Mouse (Mus musculus) embryonic facial prominence, embryonic 15.5 days (tissue): ENCODE data around the gene Plcb4. TPM values are rescaled to one million over a fixed set of nuclear protein-coding genes. Genes with fewer than 3 reads are reported as not detected.
"Not testable (repeated sequence)": the region's sequence is repeated elsewhere in the genome, so short reads cannot be mapped to it uniquely, and the experiment has no call there.

Source experiments
- ATAC-seq: fragments of 200-750 bp; cut with Nextera tagmentation; 2 replicates; pipeline ENCODE4 v1.8.0; 2017; ENCODE audit warnings: low read depth, moderate TSS enrichment; ENCODE audit not compliant: insufficient number of reproducible peaks, low FRiP score, low TSS enrichment
- H3K27ac ChIP-seq: fragments of 300-500 bp; sonication (generic); replicated peaks from 2 replicates; pipeline ENCODE4 v1.5.1; 2015; ENCODE audit warnings: mild to moderate bottlenecking, inconsistent platforms
- H3K27me3 ChIP-seq: fragments of 300-500 bp; sonication (generic); 2 replicates; pipeline ENCODE4 v1.6.1; 2015; ENCODE audit warnings: inconsistent platforms
- H3K36me3 ChIP-seq: fragments of 300-500 bp; sonication (generic); 2 replicates; pipeline ENCODE4 v1.6.1; 2015; ENCODE audit warnings: mild to moderate bottlenecking, inconsistent platforms
- H3K4me1 ChIP-seq: fragments of 300-500 bp; sonication (generic); 2 replicates; pipeline ENCODE4 v1.6.1; 2015; ENCODE audit warnings: inconsistent platforms
- H3K4me2 ChIP-seq: fragments of 300-500 bp; sonication (generic); replicated peaks from 2 replicates; pipeline ENCODE4 v1.6.1; 2015; ENCODE audit warnings: mild to moderate bottlenecking, inconsistent platforms
- H3K4me3 ChIP-seq: fragments of 300-500 bp; sonication (generic); replicated peaks from 2 replicates; pipeline ENCODE4 v1.5.1; 2015; ENCODE audit warnings: mild to moderate bottlenecking, inconsistent platforms
- H3K9ac ChIP-seq: fragments of 300-500 bp; sonication (generic); 2 replicates; pipeline ENCODE4 v1.6.1; 2015; ENCODE audit warnings: inconsistent platforms
- H3K9me3 ChIP-seq: fragments of 300-500 bp; sonication (generic); replicated peaks from 2 replicates; pipeline ENCODE4 v1.6.1; 2016; ENCODE audit warnings: inconsistent platforms
- WGBS: fragments of 180-500 bp; shearing (Covaris S2); methylation state at CpG from one replicate; pipeline ENCODE4 v1.1.7; 2015; 5-methylcytosine and 5-hydroxymethylcytosine counted together
- polyA plus RNA-seq: library from polyadenylated mRNA; unstranded; fragments of >200 nt; fragmentation: Nextera tagmentation; extraction: Ambion mirVana; gene quantifications from 2 replicates; pipeline ENCODE4 v1.2.1, GENCODE M21; 2015

Plcb4 gene
- polyA plus RNA-seq, 1 experiment from 2014 or later: 20.6 TPM

DNA sequence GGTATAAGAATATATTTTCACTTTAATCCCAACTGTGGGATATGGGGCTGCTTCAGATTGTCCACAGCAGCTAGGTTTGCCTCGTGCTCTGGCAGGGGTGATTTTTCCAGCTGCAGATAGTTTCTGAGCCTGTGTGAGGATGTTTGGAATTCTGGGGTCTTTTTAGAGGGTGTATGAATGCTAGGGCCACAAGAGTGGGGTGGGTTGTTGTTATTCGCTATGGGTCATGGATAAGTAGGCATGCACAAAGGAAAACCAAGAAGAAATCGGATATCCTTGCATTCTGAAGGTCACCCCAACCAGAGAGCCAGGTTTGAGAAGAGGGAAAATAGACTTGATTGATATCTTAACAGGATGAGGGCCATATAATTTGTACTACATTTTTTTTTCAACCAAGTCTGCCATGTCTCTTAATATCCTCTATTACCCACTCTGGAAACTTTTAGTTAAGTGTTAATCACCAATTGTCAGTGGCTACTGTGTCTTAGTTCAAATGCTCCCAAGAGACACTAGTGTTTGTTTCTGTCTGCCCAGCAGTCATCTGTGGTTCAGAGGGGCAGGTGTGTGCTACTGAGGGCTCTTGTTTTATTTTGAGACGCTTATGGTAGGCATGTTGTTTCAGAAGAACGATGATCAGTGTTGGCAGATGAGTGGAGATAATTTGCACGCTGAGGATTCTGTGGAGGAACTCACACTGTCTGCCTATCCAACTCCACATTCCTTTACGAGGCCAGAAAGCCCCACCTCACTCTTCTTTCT, 79.4 kb downstream of the Plcb4 start:
- 67% methylated on average over 7 of the region's 7 CpGs for WGBS

DNA sequence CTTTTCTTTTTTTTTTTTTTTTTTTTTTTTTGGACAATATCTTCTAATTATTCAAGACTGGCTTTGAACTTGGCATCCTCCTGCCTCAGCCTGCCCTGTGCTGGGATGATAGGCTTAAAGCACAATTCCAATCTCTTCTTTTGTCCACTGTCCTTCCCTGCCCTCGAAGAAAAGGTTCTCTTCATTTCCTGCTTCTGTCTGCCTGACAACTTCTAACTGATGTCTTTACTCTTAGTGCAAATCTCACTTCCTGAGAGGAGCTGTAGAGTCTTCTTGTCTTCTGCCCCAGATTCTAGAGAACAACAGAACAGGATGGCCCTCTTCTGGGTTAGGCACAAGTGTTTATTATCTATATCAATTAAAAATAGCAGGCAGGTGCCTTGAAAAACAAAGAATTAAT, 80.1 kb downstream of the Plcb4 start:
- no peak for ATAC-seq
- Histone ChIP-seq H3K9me3 (no peaks in the 10 kb centered on the region), H3K4me1 (peaks cover 16% of the 10 kb centered on the region; the same call in 1 of the 2 replicates), H3K9ac (no peak overlapping the region), H3K4me3 (no peak overlapping the region), H3K27me3 (no peaks in the 10 kb centered on the region), H3K36me3 (no peaks in the 10 kb centered on the region), H3K4me2 (no peak overlapping the region), H3K27ac (no peak overlapping the region)
- 66% methylated on average over 1 of the region's 1 CpGs for WGBS

More for the DNA sequence above, 79.4 kb downstream of the Plcb4 start:
- H3K27me3 ChIP-seq, ATAC-seq, H3K36me3 ChIP-seq, H3K9ac ChIP-seq, H3K4me3 ChIP-seq, H3K27ac ChIP-seq, H3K9me3 ChIP-seq, H3K4me2 ChIP-seq, H3K4me1 ChIP-seq: not testable (repeated sequence)

DNA sequence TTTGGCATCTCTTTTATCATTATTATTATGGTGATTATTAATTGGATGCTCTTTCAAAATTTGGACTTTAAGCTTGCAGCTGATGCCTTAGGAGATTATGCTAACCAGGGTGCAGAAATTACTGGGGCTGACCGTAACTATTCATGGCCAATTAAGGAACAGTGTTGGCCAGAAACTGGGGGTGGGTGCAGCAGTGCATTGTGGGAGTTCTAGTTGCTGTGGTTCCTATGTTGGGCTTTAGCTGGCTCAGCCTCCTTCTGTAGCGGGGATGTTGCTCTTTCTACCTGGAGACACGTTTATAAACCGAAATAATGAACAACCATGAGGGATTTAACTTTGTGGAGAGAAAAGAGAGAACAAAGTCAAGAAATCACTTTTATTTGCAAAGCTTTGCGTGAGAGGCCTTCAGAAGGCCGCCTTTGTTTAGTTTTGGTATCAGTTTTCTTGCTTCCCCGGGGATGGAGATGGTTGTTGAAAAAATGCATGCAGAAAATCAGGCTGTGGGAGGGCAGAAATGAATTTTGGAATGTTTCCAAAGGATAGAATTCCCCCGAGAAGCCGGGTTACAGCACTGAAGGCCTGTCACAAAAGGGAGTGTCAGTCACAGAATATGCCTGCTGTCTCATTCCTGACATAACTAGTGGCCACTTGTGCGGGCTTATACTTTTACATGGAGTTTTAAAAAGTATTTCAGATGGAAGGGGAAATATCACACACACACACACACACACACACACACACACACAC, 84.3 kb downstream of the Plcb4 start:
- Histone ChIP-seq H3K27me3 (no peaks in the 10 kb centered on the region), H3K27ac (peak overlapping the region; percentile 79), H3K4me1 (peaks cover 13% of the 10 kb centered on the region; the same call in 1 of the 2 replicates), H3K9ac (no peak overlapping the region), H3K4me3 (no peak overlapping the region), H3K4me2 (no peak overlapping the region; the same call in 1 of the 2 replicates), H3K36me3 (no peaks in the 10 kb centered on the region), H3K9me3 (no peaks in the 10 kb centered on the region)
- peak; percentile 49; the same call in 1 of the 2 replicates for ATAC-seq
- 17% methylated on average over 10 of the region's 10 CpGs for WGBS

DNA sequence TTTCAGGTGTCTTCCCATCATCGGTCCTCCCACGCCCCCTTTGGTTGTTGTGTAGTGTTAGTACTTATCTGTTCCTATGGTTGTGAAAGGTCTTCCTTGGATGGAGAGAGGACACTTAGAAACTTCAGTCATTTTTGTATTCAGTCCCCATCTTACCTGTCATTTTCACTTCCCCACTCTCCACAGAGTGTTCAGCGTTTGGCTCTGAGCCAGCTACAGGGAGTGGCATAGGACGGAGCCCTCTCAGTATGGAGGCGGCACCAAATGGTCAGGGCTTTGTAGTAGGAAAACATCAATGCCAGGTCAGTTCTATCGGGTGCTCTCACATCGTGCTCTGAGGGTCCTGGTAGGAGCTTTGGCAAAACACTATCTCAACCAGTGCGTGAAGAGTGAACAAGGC, 85.9 kb downstream of the Plcb4 start:
- Histone ChIP-seq H3K27ac (no peak overlapping the region), H3K36me3 (no peaks in the 10 kb centered on the region), H3K4me2 (no peak overlapping the region), H3K9me3 (no peaks in the 10 kb centered on the region), H3K27me3 (no peaks in the 10 kb centered on the region), H3K4me1 (peaks cover 13% of the 10 kb centered on the region; the same call in 1 of the 2 replicates), H3K9ac (no peak overlapping the region), H3K4me3 (no peak overlapping the region)
- 74% methylated on average over 8 of the region's 8 CpGs for WGBS
- ATAC-seq: peak; percentile 49; the same call in 1 of the 2 replicates

DNA sequence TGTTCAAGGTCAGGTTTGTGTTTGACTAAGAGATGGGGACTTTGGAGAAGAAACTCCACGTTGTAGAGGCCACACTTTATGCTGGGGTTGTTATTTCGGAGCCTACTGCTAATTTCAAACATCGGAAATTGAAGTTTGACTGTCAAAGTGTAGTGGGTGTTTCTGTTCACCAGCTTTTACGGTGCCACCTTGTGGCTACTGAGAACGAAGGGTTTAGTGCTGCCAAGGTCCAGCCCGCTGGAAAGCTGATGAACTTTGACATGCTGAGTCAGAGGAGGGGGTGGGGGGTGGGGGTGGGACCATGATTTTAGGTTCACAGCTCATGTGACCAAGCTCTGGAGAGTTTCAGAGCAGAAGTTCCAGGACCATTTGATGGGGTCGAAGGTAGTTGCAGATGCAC, 86.3 kb downstream of the Plcb4 start:
- peaks cover 13% of the 10 kb centered on the region; the same call in 1 of the 2 replicates for H3K4me1 ChIP-seq
- H3K9me3 ChIP-seq: no peaks in the 10 kb centered on the region
- no peaks in the 10 kb centered on the region for H3K36me3 ChIP-seq
- 58% methylated on average over 7 of the region's 7 CpGs for WGBS
- ATAC-seq: no peak
- H3K4me2 ChIP-seq: no peak overlapping the region
- H3K27me3 ChIP-seq: no peaks in the 10 kb centered on the region
- no peak overlapping the region for H3K27ac ChIP-seq
- no peak overlapping the region for H3K4me3 ChIP-seq
- no peak overlapping the region for H3K9ac ChIP-seq

DNA sequence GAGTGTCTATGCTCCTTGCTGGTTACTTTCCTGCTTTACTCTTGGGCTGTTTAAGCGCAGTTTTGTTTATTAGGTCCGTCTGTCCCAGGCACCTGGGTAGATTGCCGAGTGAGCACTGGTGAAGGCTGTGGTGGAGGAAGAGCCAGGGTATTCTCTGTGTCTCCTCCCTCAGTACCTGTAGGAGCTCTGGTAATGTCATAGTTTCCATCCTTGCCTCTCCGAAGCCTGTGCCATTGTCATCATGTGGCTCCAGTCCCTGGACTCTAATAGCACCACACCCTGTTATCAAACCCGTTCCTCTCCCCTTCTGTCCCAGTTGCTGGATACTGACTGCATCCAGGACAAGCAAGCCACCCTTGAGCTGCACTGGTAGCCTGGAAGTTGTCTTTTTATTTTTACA, 89.6 kb downstream of the Plcb4 start:
- H3K9me3 ChIP-seq: no peaks in the 10 kb centered on the region
- H3K27ac ChIP-seq: no peak overlapping the region
- H3K9ac ChIP-seq: no peak overlapping the region
- ATAC-seq: no peak
- 86% methylated on average over 5 of the region's 5 CpGs for WGBS
- H3K4me3 ChIP-seq: no peak overlapping the region
- no peak overlapping the region for H3K4me2 ChIP-seq
- no peaks in the 10 kb centered on the region for H3K27me3 ChIP-seq
- H3K4me1 ChIP-seq: peaks cover 5% of the 10 kb centered on the region; the same call in 1 of the 2 replicates
- H3K36me3 ChIP-seq: no peaks in the 10 kb centered on the region

DNA sequence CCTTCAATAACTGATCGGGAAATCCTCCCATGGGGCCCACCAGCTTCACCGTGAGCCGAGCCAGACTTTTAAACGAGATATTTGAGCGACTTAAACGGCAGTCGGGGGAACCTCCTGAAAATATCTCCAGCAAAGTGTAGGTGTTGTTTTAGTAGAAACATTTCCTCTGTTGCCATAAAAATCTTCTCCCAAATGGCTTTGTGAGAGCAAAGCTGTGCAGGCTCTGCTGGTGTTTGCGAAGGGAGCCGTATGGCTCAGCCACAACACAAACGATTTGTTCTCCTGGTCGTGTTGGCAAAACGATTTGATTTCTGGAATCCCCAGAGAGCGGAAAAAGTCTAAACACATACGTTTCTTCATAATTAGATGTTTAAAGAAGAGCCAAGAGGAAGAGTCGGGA, 90.8 kb downstream of the Plcb4 start:
- Histone ChIP-seq H3K27me3 (no peaks in the 10 kb centered on the region), H3K4me2 (no peak overlapping the region), H3K27ac (no peak overlapping the region), H3K36me3 (no peaks in the 10 kb centered on the region), H3K9me3 (no peaks in the 10 kb centered on the region), H3K4me1 (no peaks in the 10 kb centered on the region), H3K9ac (no peak overlapping the region), H3K4me3 (no peak overlapping the region)
- ATAC-seq: no peak
- WGBS: 45% methylated on average over 15 of the region's 15 CpGs

DNA sequence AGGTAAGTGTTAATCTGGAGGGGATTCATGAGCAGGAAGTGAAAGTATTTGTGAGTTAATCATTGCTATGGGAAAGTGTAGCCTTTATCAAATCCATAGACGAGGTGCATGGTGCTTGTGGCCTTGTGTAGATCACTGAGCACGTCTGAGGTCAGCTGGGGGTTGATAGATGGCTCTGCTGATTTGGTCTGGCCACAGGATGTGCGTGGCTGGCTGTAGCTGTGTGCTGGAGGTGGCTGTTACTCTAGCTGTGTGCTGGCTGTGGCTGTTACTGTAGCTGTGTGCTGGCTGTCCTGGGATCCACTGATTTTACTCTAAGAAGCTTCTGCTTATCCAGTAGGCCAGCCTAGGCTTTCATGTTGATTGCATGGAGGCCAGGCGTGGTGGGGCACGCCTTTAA, 91.9 kb downstream of the Plcb4 start:
- no peaks in the 10 kb centered on the region for H3K36me3 ChIP-seq
- 70% methylated on average over 5 of the region's 5 CpGs for WGBS
- no peak for ATAC-seq
- H3K4me3 ChIP-seq: no peak overlapping the region
- no peak overlapping the region for H3K4me2 ChIP-seq
- no peaks in the 10 kb centered on the region for H3K9me3 ChIP-seq
- no peaks in the 10 kb centered on the region for H3K27me3 ChIP-seq
- no peak overlapping the region for H3K9ac ChIP-seq
- no peaks in the 10 kb centered on the region for H3K4me1 ChIP-seq
- no peak overlapping the region for H3K27ac ChIP-seq

DNA sequence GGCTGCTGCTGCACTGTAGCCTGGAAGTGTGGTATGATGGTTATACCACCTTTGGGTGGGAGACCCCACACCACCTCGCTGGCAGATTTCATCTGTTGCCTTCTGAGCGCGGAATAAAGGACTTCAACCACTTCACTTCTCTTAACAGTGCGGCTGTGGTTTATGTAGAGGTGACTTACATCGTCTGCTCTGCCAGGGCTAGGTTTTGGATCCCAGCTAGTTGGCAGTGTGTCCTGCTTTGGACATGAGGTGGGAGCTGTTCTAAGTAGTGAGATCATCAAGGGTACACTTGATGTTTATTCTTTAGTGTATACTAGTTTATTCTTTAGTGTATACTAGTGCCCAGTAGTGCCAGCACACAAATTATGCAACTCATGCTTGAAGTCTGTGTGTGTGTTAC, 97.0 kb downstream of the Plcb4 start:
- H3K4me1 ChIP-seq: 0 out of 2 replicates have a peak, but pooled peaks cover 4% of the 10 kb centered on the region
- ATAC-seq: no peak
- no peaks in the 10 kb centered on the region for H3K9me3 ChIP-seq
- no peak overlapping the region for H3K4me3 ChIP-seq
- no peaks in the 10 kb centered on the region for H3K36me3 ChIP-seq
- no peak overlapping the region for H3K4me2 ChIP-seq
- no peak overlapping the region for H3K27ac ChIP-seq
- H3K27me3 ChIP-seq: no peaks in the 10 kb centered on the region
- no peak overlapping the region for H3K9ac ChIP-seq
- WGBS: 93% methylated on average over 5 of the region's 5 CpGs

DNA sequence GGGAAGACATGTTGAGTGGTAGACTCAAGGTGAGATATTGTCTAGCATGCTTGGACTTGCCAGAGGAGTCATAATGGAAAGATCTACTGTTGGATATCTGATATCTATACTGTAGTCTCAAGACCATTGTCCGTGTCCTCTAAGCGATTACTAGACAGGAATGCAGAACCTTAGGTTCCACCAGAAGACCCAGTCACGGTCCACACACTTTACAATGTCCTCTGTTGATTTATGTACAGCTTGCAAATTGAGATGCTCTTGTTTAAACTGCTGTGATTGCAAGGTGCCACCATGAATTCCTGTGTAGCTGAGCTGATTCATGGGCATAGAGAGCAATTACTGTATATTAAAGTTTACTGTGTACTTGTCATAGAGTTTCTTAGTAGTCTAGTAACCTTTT, 98.7 kb downstream of the Plcb4 start:
- Histone ChIP-seq H3K36me3 (no peaks in the 10 kb centered on the region), H3K4me2 (no peak overlapping the region), H3K27ac (no peak overlapping the region), H3K9ac (no peak overlapping the region), H3K27me3 (no peaks in the 10 kb centered on the region), H3K4me3 (no peak overlapping the region), H3K9me3 (no peaks in the 10 kb centered on the region), H3K4me1 (peaks cover 9% of the 10 kb centered on the region; the same call in 1 of the 2 replicates)
- WGBS: 93% methylated on average over 3 of the region's 3 CpGs
- no peak for ATAC-seq

DNA sequence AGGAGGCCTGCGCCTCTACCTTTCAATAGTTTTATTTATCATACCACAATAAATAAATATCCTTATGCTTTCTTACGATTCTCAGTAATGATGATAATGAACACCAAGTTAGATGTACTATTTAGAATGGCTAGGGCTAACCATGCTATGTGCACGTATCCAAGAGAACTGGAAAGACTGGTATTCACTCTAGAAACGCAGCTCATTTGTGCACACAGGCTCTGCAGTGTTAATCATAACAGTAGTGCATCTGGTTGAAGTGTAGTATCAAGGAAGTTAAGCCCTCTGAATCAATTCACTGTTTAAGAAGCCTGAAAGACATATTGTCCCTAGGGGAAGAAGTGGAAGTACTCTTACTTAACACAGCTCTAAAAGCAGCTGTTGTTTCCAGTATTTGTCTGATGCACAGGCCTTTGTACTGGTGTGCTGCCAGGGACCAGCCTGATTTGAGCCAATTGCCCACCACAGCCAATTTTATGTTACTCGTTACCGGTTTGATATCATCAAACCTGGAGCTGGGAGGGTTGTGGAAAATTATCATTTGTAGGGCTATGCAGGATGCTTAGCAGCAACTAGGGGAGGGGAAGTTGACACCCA, 100.8 kb downstream of the Plcb4 start:
- peaks cover 9% of the 10 kb centered on the region; the same call in 1 of the 2 replicates for H3K4me1 ChIP-seq
- H3K27me3 ChIP-seq: no peaks in the 10 kb centered on the region
- H3K27ac ChIP-seq: no peak overlapping the region
- 49% methylated on average over 6 of the region's 6 CpGs for WGBS
- no peak overlapping the region for H3K4me2 ChIP-seq
- H3K4me3 ChIP-seq: no peak overlapping the region
- no peaks in the 10 kb centered on the region for H3K36me3 ChIP-seq
- no peak overlapping the region for H3K9ac ChIP-seq
- H3K9me3 ChIP-seq: no peaks in the 10 kb centered on the region
- no peak for ATAC-seq
